Mouse (Mus musculus) CH12.LX (cell line): Measurements from ENCODE around the gene Trio. TPM values are rescaled to one million over a fixed set of nuclear protein-coding genes. Genes with fewer than 3 reads are reported as not detected.
A peak's percentile ranks its signal among the peaks of the same experiment; 100 is the strongest.

Experiments
- DNase-seq: peaks from one replicate; pipeline ENCODE4 v3.0.0-alpha.2; 2013; ENCODE audit errors: extremely low read depth
- H3K27ac ChIP-seq: 2 replicates; pipeline ENCODE4 v1.5.1; 2012; ENCODE audit warnings: low read depth, mild to moderate bottlenecking, control low read depth, moderate library complexity; ENCODE audit not compliant: insufficient read depth
- H3K27me3 ChIP-seq: replicated peaks from 2 replicates; pipeline ENCODE3; 2012; ENCODE audit warnings: inconsistent platforms
- H3K36me3 ChIP-seq, 2 experiments: replicated peaks in 1 of 2; 2 replicates each; pipeline versions ENCODE3 to v1.6.1; 2012; ENCODE audit warnings: inconsistent platforms in 1 of 2, low read length in 1 of 2, mild to moderate bottlenecking in 1 of 2, mixed read lengths in 1 of 2, moderate library complexity in 1 of 2; ENCODE audit not compliant: control insufficient read depth in 1 of 2, insufficient read depth in 1 of 2
- H3K4me1 ChIP-seq, 2 experiments: 2 replicates each; pipeline ENCODE4 v1.6.1; 2012; ENCODE audit warnings: inconsistent platforms in 1 of 2, moderate library complexity in 1 of 2; ENCODE audit not compliant: insufficient read depth in 2 of 2, control insufficient read depth in 1 of 2
- H3K4me2 ChIP-seq: 2 replicates; pipeline ENCODE4 v1.6.1; 2012; ENCODE audit warnings: low read depth, mild to moderate bottlenecking, control low read depth; ENCODE audit not compliant: poor library complexity, insufficient read depth, severe bottlenecking
- H3K4me3 ChIP-seq, 3 experiments: fragments of 150-350 bp in 1 of 3; sonication (generic) in 1 of 3; replicated peaks in 1 of 3; 2 replicates each; pipeline versions ENCODE3 to v1.5.1; 2011 to 2012; ENCODE audit warnings: low read depth in 2 of 3, low read length in 2 of 3, mild to moderate bottlenecking in 2 of 3, moderate library complexity in 2 of 3, control low read depth in 1 of 3, improper control_type of control experiment in 1 of 3, inconsistent platforms in 1 of 3, mixed read lengths in 1 of 3; ENCODE audit not compliant: poor library complexity in 1 of 3
- H3K79me2 ChIP-seq: replicated peaks from 2 replicates; pipeline ENCODE4 v1.6.1; 2012; ENCODE audit warnings: mild to moderate bottlenecking, moderate library complexity; ENCODE audit not compliant: control insufficient read depth, poor library complexity, insufficient read depth, severe bottlenecking; ENCODE audit errors: extremely low read depth
- H3K9ac ChIP-seq: 2 replicates; pipeline ENCODE4 v1.6.1; 2012; ENCODE audit warnings: low read depth, mild to moderate bottlenecking, control low read depth, moderate library complexity; ENCODE audit not compliant: insufficient read depth
- H3K9me3 ChIP-seq: replicated peaks from 2 replicates; pipeline ENCODE3; 2012; ENCODE audit warnings: low read length, inconsistent platforms, mixed read lengths
- CHD2 ChIP-seq: IDR thresholded peaks from 2 replicates; pipeline ENCODE4 v1.6.1; 2011; ENCODE audit warnings: low read length, improper control_type of control experiment
- CTCF ChIP-seq, 2 experiments: IDR thresholded peaks in 1 of 2; conservative IDR thresholded peaks in 1 of 2; 2 replicates each; pipeline ENCODE4 v1.5.1; 2011 to 2012; ENCODE audit warnings: low read depth in 2 of 2, low read length in 2 of 2, improper control_type of control experiment in 1 of 2, inconsistent platforms in 1 of 2, mild to moderate bottlenecking in 1 of 2, moderate library complexity in 1 of 2
- E2F4 ChIP-seq: IDR thresholded peaks from 2 replicates; pipeline ENCODE4 v1.6.1; 2011; ENCODE audit warnings: low read depth, low read length, improper control_type of control experiment; ENCODE audit not compliant: insufficient replicate concordance
- ELF1 ChIP-seq: IDR thresholded peaks from 2 replicates; pipeline ENCODE4 v1.6.1; 2014; ENCODE audit warnings: low read depth, mild to moderate bottlenecking, inconsistent platforms, low read length, improper control_type of control experiment
- ETS1 ChIP-seq: conservative IDR thresholded peaks from 2 replicates; pipeline ENCODE4 v1.6.1; 2012; ENCODE audit warnings: low read depth, mild to moderate bottlenecking, inconsistent platforms, low read length, improper control_type of control experiment, moderate library complexity
- GABPA ChIP-seq: IDR thresholded peaks from 2 replicates; pipeline ENCODE4 v1.6.1; 2012; ENCODE audit warnings: low read depth, low read length, improper control_type of control experiment, inconsistent platforms; ENCODE audit not compliant: insufficient replicate concordance
- HCFC1 ChIP-seq: IDR thresholded peaks from 2 replicates; pipeline ENCODE4 v1.6.1; 2012; ENCODE audit warnings: low read depth, mild to moderate bottlenecking, inconsistent platforms, low read length, improper control_type of control experiment
- IRF4 ChIP-seq: IDR thresholded peaks from 2 replicates; pipeline ENCODE4 v1.6.1; 2014; ENCODE audit warnings: low read depth, mild to moderate bottlenecking, inconsistent platforms, low read length, improper control_type of control experiment
- JUN ChIP-seq: IDR thresholded peaks from 2 replicates; pipeline ENCODE4 v1.6.1; 2011; ENCODE audit warnings: low read depth, mild to moderate bottlenecking, low read length, improper control_type of control experiment, moderate library complexity; ENCODE audit not compliant: insufficient read depth
- MAFK ChIP-seq: IDR thresholded peaks from 2 replicates; pipeline ENCODE4 v1.6.1; 2011; ENCODE audit warnings: low read length, improper control_type of control experiment; ENCODE audit not compliant: insufficient replicate concordance
- MEF2A ChIP-seq: IDR thresholded peaks from 2 replicates; pipeline ENCODE4 v1.6.1; 2014; ENCODE audit warnings: low read depth, mild to moderate bottlenecking, inconsistent platforms, low read length, improper control_type of control experiment, borderline replicate concordance
- MXI1 ChIP-seq: IDR thresholded peaks from 2 replicates; pipeline ENCODE4 v1.6.1; 2011; ENCODE audit warnings: mild to moderate bottlenecking, low read depth, low read length, improper control_type of control experiment
- NELFE ChIP-seq: IDR thresholded peaks from 2 replicates; pipeline ENCODE4 v1.6.1; 2011; ENCODE audit warnings: low read depth, low read length, improper control_type of control experiment
- POLR2A ChIP-seq: IDR thresholded peaks from 2 replicates; pipeline ENCODE4 v1.6.1; 2011; ENCODE audit warnings: low read depth, mild to moderate bottlenecking, improper control_type of control experiment, low read length
- POLR2AphosphoS2 ChIP-seq: IDR thresholded peaks from 2 replicates; pipeline ENCODE4 v1.6.1; 2011; ENCODE audit warnings: low read depth, low read length, improper control_type of control experiment
- RAD21 ChIP-seq: IDR thresholded peaks from 2 replicates; pipeline ENCODE4 v1.6.1; 2011; ENCODE audit warnings: low read depth, mild to moderate bottlenecking, low read length, improper control_type of control experiment, moderate library complexity
- SIN3A ChIP-seq: IDR thresholded peaks from 2 replicates; pipeline ENCODE4 v1.6.1; 2012; ENCODE audit warnings: low read length, improper control_type of control experiment, inconsistent platforms
- SMC3 ChIP-seq: IDR thresholded peaks from 2 replicates; pipeline ENCODE4 v1.6.1; 2011; ENCODE audit warnings: low read depth, low read length, improper control_type of control experiment
- TBP ChIP-seq: conservative IDR thresholded peaks from 2 replicates; pipeline ENCODE4 v1.6.1; 2011; ENCODE audit warnings: low read depth, low read length, improper control_type of control experiment
- UBTF ChIP-seq: IDR thresholded peaks from 2 replicates; pipeline ENCODE4 v1.6.1; 2012; ENCODE audit warnings: low read depth, mild to moderate bottlenecking, inconsistent platforms, low read length, improper control_type of control experiment, moderate library complexity
- ZMIZ1 ChIP-seq: IDR thresholded peaks from 2 replicates; pipeline ENCODE4 v1.6.1; 2012; ENCODE audit warnings: low read depth, mild to moderate bottlenecking, inconsistent platforms, low read length, improper control_type of control experiment
- dilution Hi-C: fragments of 300-500 bp; cut with MboI; formaldehyde crosslinking; loops from 2 replicates; pipeline ENCODE4 v1.14.3; 2020; ENCODE audit warnings: low sequenced_read_pairs; ENCODE audit not compliant: extremely low pct_unique_long_range_greater_than_20kb, extremely low pct_ligation_motif_present
- in situ Hi-C: fragments of 300-500 bp; cut with MboI; formaldehyde crosslinking; loops from 3 replicates; pipeline ENCODE4 v1.14.3; 2019; ENCODE audit warnings: low sequenced_read_pairs, low pct_ligation_motif_present, low pct_unique_long_range_greater_than_20kb, mixed read lengths
- polyA plus RNA-seq: library from polyadenylated mRNA; unstranded; fragments of >175 nt; gene quantifications from 2 replicates; pipeline ENCODE4 v1.2.1, GENCODE M21; 2012; ENCODE audit warnings: low read depth; ENCODE audit not compliant: insufficient read length
- total RNA-seq, 2 experiments: library from RNA; depleted of rRNA; stranded (reverse); fragments of 300-350 nt in 1 of 2; fragments of >200 nt in 1 of 2; gene quantifications; 2 replicates each; pipeline ENCODE4 v1.2.3; 2012 to 2014

Gene Trio
- total and polyA plus RNA-seq, 3 experiments, result 3.9 to 17.5 (median 4.3) TPM

GRCm38 (mm10) chr15:27718668-27719067 lies 307.0 kb downstream of the Trio start:
- Histone ChIP-seq H3K4me3 (no peak overlapping the region), H3K27me3 (no peaks in the 10 kb centered on the region)
- in situ Hi-C loops, result loop anchor here (5.0 to 10.0 kb wide), 2 partner anchors 56 to 394 kb away; no protein-coding TSS in a partner anchor
- no peak for TF ChIP-seq HCFC1
- TF ChIP-seq ELF1, result no peak
- no peak for TF ChIP-seq MXI1
- no peak for TF ChIP-seq POLR2AphosphoS2
- TF ChIP-seq IRF4, result no peak
- TF ChIP-seq TBP, result no peak
- TF ChIP-seq UBTF, result no peak
- TF ChIP-seq MEF2A, result no peak
- TF ChIP-seq ZMIZ1, result no peak
- TF ChIP-seq NELFE, result no peak
- no peak for TF ChIP-seq ETS1
- no peak for TF ChIP-seq SIN3A
- TF ChIP-seq CTCF (conservative IDR thresholded peaks at IDR 0.05 in 1 of 2, IDR thresholded peaks at IDR 0.05 in 1 of 2; ENCODE audit: low read depth in 2 of 2, low read length in 2 of 2), result no peak
- no peak for TF ChIP-seq MAFK
- TF ChIP-seq POLR2A, result no peak
- no peak for TF ChIP-seq JUN
- TF ChIP-seq CHD2, result no peak
- no peak for TF ChIP-seq E2F4
- TF ChIP-seq, all 38 proteins: peak for 0
- Histone ChIP-seq H3K9me3 (no peaks in the 10 kb centered on the region), H3K4me2 (no peak overlapping the region), H3K27ac (no peak overlapping the region), H3K9ac (no peak overlapping the region), H3K36me3 (no peaks in the 10 kb centered on the region), H3K79me2 (no peaks in the 10 kb centered on the region), H3K4me1 (peaks cover 0 to 3% of the 10 kb centered on the region in 2 experiments; a peak in 1 of 4 replicates)
- dilution Hi-C loops, result no loop called here
- DNase-seq, result no peak

GRCm38 (mm10) chr15:27715331-27715730 lies 310.3 kb downstream of the Trio start:
- H3K79me2 ChIP-seq, result no peaks in the 10 kb centered on the region
- peak; percentile 70 for DNase-seq
- H3K36me3 ChIP-seq, result no peaks in the 10 kb centered on the region
- no peak overlapping the region for H3K27ac ChIP-seq
- peaks cover 0 to 3% of the 10 kb centered on the region in 2 experiments; a peak in 1 of 4 replicates for H3K4me1 ChIP-seq
- H3K4me2 ChIP-seq, result no peak overlapping the region
- dilution Hi-C loops (no loop called here), in situ Hi-C loops (loop anchor here (5.0 to 10.0 kb wide), 2 partner anchors 53 to 391 kb away; no protein-coding TSS in a partner anchor)
- H3K4me3 ChIP-seq, result no peak overlapping the region
- H3K9ac ChIP-seq, result no peak overlapping the region
- H3K27me3 ChIP-seq, result no peaks in the 10 kb centered on the region
- H3K9me3 ChIP-seq, result no peaks in the 10 kb centered on the region
- no peak for TF ChIP-seq CHD2
- TF ChIP-seq CTCF (conservative IDR thresholded peaks at IDR 0.05 in 1 of 2, IDR thresholded peaks at IDR 0.05 in 1 of 2; ENCODE audit: low read depth in 2 of 2, low read length in 2 of 2), result peak; percentile 55 to 82
- peak; percentile 81 for TF ChIP-seq SMC3
- no peak for TF ChIP-seq POLR2A
- TF ChIP-seq RAD21, result peak; percentile 76
- TF ChIP-seq GABPA, result no peak
